Comparison of ENCODE assay signal across 8 mouse cellular contexts in the genomic region with DNA sequence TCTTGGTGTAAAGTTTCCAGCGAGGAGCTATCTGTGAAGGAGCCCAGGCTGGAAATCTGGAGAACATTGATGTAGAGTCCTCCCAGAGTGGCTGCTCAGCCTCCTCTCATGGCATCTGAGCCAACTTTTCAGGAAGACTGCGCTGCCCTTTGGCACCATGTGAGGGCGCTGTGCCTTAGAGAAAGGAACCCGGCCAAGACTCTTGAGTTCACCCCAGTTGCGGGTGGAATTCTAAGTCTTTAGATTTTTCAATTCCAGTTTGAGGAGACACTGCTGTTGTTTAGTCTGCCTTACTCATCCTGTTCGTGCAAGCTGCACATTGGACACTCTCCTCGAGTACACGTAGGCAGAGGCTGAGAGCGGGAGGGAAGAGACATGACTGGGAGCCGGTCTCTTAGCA. TPM values are rescaled to one million over a fixed set of nuclear protein-coding genes. Genes with fewer than 3 reads are reported as not detected.
DNase-seq lines count a peak whose midpoint lies in the region; ATAC-seq and TF ChIP-seq lines count a peak whose summit lies in the region.

No protein-coding gene starts in this region.

- no peak overlapping the region for H3K4me3 ChIP-seq in liver, adult 2 months (ENCODE audit: insufficient read depth, low read depth, low read length)
- H3K4me3 ChIP-seq in liver, embryonic 11.5 days (ENCODE audit: low read depth, low read length): no peak overlapping the region
- no peak overlapping the region for H3K4me3 ChIP-seq in kidney, postnatal 0 days (replicated peaks; ENCODE audit: low read depth, low read length)
- peak overlapping the region; percentile 77; the same call in 1 of the 2 replicates for H3K4me3 ChIP-seq in limb, embryonic 13.5 days

- H3K36me3 ChIP-seq in liver, adult 2 months (ENCODE audit: control insufficient read depth, insufficient read depth, low read length): no peaks in the 10 kb centered on the region
- no peaks in the 10 kb centered on the region for H3K36me3 ChIP-seq in liver, embryonic 11.5 days (ENCODE audit: control insufficient read depth, insufficient read depth, low read length)
- no peaks in the 10 kb centered on the region for H3K36me3 ChIP-seq in kidney, postnatal 0 days (ENCODE audit: insufficient read depth, low read length)
- H3K36me3 ChIP-seq in limb, embryonic 13.5 days: no peaks in the 10 kb centered on the region

- ATAC-seq in liver, embryonic 11.5 days (replicated peaks; ENCODE audit: low FRiP score): no peak
- no peak for ATAC-seq in kidney, postnatal 0 days (replicated peaks; ENCODE audit: low FRiP score, low read depth)
- ATAC-seq in limb, embryonic 13.5 days (ENCODE audit: low FRiP score, low read depth): no peak

- no peak for TF ChIP-seq POLR2A in liver, adult 2 months (IDR thresholded peaks at IDR 0.05; ENCODE audit: extremely low read depth, insufficient read depth, low read length)

- H3K79me2 ChIP-seq in liver, adult 2 months (ENCODE audit: control insufficient read depth, insufficient read depth, low read length): no peaks in the 10 kb centered on the region

- TF ChIP-seq CTCF in liver, adult 2 months (IDR thresholded peaks at IDR 0.05; ENCODE audit: low read depth, low read length): peak; percentile 74
- peak; percentile 86 for TF ChIP-seq CTCF in kidney, postnatal 0 days (IDR thresholded peaks at IDR 0.05; ENCODE audit: low read depth)

- WGBS in liver, adult 2 months: 53% methylated on average over 10 of the region's 10 CpGs
- WGBS in liver, embryonic 11.5 days: 54% methylated on average over 10 of the region's 10 CpGs
- WGBS in kidney, postnatal 0 days: 29% methylated on average over 10 of the region's 10 CpGs
- 36% methylated on average over 10 of the region's 10 CpGs for WGBS in limb, embryonic 13.5 days

- H3K4me2 ChIP-seq in liver, embryonic 11.5 days: no peak overlapping the region
- H3K4me2 ChIP-seq in kidney, postnatal 0 days (ENCODE audit: low read length): no peak overlapping the region
- H3K4me2 ChIP-seq in limb, embryonic 13.5 days (replicated peaks): peak overlapping the region; percentile 99

- peaks cover 7% of the 10 kb centered on the region for H3K27me3 ChIP-seq in liver, adult 2 months (ENCODE audit: control insufficient read depth, insufficient read depth, low read length)
- peaks cover 28% of the 10 kb centered on the region for H3K27me3 ChIP-seq in liver, embryonic 11.5 days (replicated peaks; ENCODE audit: control insufficient read depth, insufficient read depth, low read length)
- H3K27me3 ChIP-seq in kidney, postnatal 0 days (ENCODE audit: insufficient read depth, low read length): no peaks in the 10 kb centered on the region
- H3K27me3 ChIP-seq in limb, embryonic 13.5 days: peaks cover 14% of the 10 kb centered on the region

- no peak overlapping the region for H3K27ac ChIP-seq in liver, adult 2 months (replicated peaks; ENCODE audit: insufficient read depth, low read depth, low read length)
- H3K27ac ChIP-seq in liver, embryonic 11.5 days (ENCODE audit: low read depth, low read length): no peak overlapping the region
- no peak overlapping the region for H3K27ac ChIP-seq in kidney, postnatal 0 days
- H3K27ac ChIP-seq in limb, embryonic 13.5 days: no peak overlapping the region

- H3K4me1 ChIP-seq in liver, adult 2 months (ENCODE audit: control insufficient read depth, insufficient read depth, low read length): peaks cover 7% of the 10 kb centered on the region
- H3K4me1 ChIP-seq in liver, embryonic 11.5 days (replicated peaks; ENCODE audit: control insufficient read depth, insufficient read depth, low read length): peaks cover 4% of the 10 kb centered on the region; the same call in 1 of the 2 replicates
- peaks cover 11% of the 10 kb centered on the region for H3K4me1 ChIP-seq in kidney, postnatal 0 days (replicated peaks; ENCODE audit: insufficient read depth, low read length)
- peaks cover 57% of the 10 kb centered on the region for H3K4me1 ChIP-seq in limb, embryonic 13.5 days

- H3K9ac ChIP-seq in liver, adult 2 months (ENCODE audit: low read depth, low read length): no peak overlapping the region
- no peak overlapping the region for H3K9ac ChIP-seq in liver, embryonic 11.5 days (ENCODE audit: low read depth, low read length)
- no peak overlapping the region for H3K9ac ChIP-seq in kidney, postnatal 0 days (ENCODE audit: low read depth, low read length)
- no peak overlapping the region for H3K9ac ChIP-seq in limb, embryonic 13.5 days

- no peaks in the 10 kb centered on the region for H3K9me3 ChIP-seq in liver, embryonic 11.5 days (ENCODE audit: control insufficient read depth, low read length)
- H3K9me3 ChIP-seq in kidney, postnatal 0 days (replicated peaks; ENCODE audit: low read length): no peaks in the 10 kb centered on the region
- H3K9me3 ChIP-seq in limb, embryonic 13.5 days: no peaks in the 10 kb centered on the region

- peak; percentile 19 for DNase-seq in liver, adult 2 months (ENCODE audit: extremely low read depth, low read depth, low spot score)
- DNase-seq in liver, embryonic 11.5 days (ENCODE audit: low spot score): no peak
- peak; percentile 16 for DNase-seq in c-Kit-positive CD71-positive TER-119-negative erythroid progenitor cells, embryonic 14.5 days (ENCODE audit: low read depth)
- peak; percentile 82 to 87 for DNase-seq in frontal cortex, postnatal 14 days (ENCODE audit: low spot score in 2 of 2)
- DNase-seq in kidney, postnatal 0 days (ENCODE audit: low spot score): peak; percentile 91
- peak; percentile 75 for DNase-seq in retina, embryonic 14.5 days (ENCODE audit: low spot score)
- DNase-seq in urinary bladder, postnatal 14 days (ENCODE audit: low spot score): peak; percentile 82

RNA-seq across cellular contexts. Expression of gene Adamts17, which starts 2.5 kb away (rescaled TPM):
- 0.07 and 0.09 TPM in 2 replicates for total RNA-seq in liver, adult 2 months (2014; rRNA removed)
- polyA plus RNA-seq in liver, adult 2 months (2012; rRNA removed): 0.11 and 0.17 TPM in 2 replicates
- 1.5 and 2.2 TPM in 2 replicates for polyA plus RNA-seq in liver, embryonic 11.5 days (2014; fragmentation: Nextera tagmentation; extraction: Ambion mirVana)
- 1.5 and 3.1 TPM in 2 replicates for polyA plus RNA-seq in kidney, postnatal 0 days (2015; fragmentation: Nextera tagmentation; extraction: Ambion mirVana)
- 13.1 and 15.3 TPM in 2 replicates for polyA plus RNA-seq in limb, embryonic 13.5 days (2015; fragmentation: Nextera tagmentation; extraction: Ambion mirVana)
